Mouse (Mus musculus) gastrocnemius, postnatal 25 days (tissue): ENCODE data around the gene Gm11757. TPM values are rescaled to one million over a fixed set of nuclear protein-coding genes. Genes with fewer than 3 reads are reported as not detected.
"Not testable (repeated sequence)": the region's sequence is repeated elsewhere in the genome, so short reads cannot be mapped to it uniquely, and the experiment has no call there.

Source experiments
- DNase-seq: peaks from one replicate; pipeline ENCODE4 v3.0.0; 2022
- long read RNA-seq, 2 experiments: library from polyadenylated mRNA; stranded (forward); transcript quantifications; one replicate each; pipeline ENCODE4 v2.0.0; 2021
- total RNA-seq, 2 experiments: library from RNA; stranded (reverse); gene quantifications; 1 replicate in 1 of 2; 2 replicates in 1 of 2; pipeline ENCODE4 v1.2.3; 2021

Gm11757 gene
- total RNA-seq: under 1 TPM in 1 of 2 experiments, not detected in 1; 0.33 TPM
- long read RNA-seq, experiment 1: 0 reads
- long read RNA-seq, experiment 2: 0 reads

DNA sequence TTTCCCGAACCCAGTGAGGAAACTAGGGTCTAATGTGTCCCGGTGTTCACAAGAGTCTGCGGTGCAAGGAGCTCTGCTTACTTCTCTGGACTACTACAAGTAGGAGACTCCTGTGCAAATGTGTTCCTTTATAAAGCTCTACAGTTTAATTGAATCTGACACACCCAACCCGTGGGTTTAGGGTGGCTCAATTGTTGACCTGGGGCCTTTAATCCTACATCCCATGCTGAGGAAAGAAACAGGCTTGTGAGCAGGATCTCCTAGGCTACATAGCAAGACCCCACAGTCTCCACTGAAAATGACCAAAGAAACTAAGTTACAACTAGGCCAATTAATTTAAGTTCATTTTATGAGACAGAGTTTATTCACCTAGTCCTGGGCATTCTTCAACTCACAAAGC lies at the start of gene Gm11757:
Gene Gm11757 (minus strand): TSS at position 101 of the 400 bp plus-strand sequence.
- DNase-seq: not testable (repeated sequence)

DNA sequence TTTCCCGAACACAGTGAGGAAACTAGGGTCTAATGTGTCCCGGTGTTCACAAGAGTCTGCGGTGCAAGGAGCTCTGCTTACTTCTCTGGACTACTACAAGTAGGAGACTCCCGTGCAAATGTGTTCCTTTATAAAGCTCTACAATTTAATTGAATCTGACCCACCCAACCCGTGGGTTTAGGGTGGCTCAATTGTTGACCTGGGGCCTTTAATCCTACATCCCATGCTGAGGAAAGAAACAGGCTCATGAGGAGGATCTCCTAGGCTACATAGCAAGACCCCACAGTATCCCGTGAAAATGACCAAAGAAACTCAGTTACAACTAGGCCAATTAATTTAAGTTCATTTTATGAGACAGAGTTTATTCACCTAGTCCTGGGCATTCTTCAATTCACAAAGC lies 29.7 kb upstream of the Gm11757 start, which contains the start of gene Gm11756:
Gene Gm11756 (minus strand): TSS at position 101 of the 400 bp plus-strand sequence.
- DNase-seq: not testable (repeated sequence)

DNA sequence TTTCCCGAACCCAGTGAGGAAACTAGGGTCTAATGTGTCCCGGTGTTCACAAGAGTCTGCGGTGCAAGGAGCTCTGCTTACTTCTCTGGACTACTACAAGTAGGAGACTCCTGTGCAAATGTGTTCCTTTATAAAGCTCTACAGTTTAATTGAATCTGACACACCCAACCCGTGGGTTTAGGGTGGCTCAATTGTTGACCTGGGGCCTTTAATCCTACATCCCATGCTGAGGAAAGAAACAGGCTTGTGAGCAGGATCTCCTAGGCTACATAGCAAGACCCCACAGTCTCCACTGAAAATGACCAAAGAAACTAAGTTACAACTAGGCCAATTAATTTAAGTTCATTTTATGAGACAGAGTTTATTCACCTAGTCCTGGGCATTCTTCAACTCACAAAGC lies 14.9 kb upstream of the Gm11757 start, which contains the start of gene Gm13871:
Gene Gm13871 (minus strand): TSS at position 101 of the 400 bp plus-strand sequence.
- not testable (repeated sequence) for DNase-seq

DNA sequence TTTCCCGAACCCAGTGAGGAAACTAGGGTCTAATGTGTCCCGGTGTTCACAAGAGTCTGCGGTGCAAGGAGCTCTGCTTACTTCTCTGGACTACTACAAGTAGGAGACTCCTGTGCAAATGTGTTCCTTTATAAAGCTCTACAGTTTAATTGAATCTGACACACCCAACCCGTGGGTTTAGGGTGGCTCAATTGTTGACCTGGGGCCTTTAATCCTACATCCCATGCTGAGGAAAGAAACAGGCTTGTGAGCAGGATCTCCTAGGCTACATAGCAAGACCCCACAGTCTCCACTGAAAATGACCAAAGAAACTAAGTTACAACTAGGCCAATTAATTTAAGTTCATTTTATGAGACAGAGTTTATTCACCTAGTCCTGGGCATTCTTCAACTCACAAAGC lies 14.7 kb downstream of the Gm11757 start, which contains the start of gene Gm11758:
Gene Gm11758 (minus strand): TSS at position 101 of the 400 bp plus-strand sequence.
- not testable (repeated sequence) for DNase-seq

Other genes starting within 250 kb of the Gm11757 start
- not detected for gene Gm11239, start 222.8 kb downstream of the Gm11757 start, total RNA-seq
- not detected for gene Gm428, start 207.6 kb downstream of the Gm11757 start, total RNA-seq
- gene Rasef, start 100.1 kb downstream of the Gm11757 start, total RNA-seq: not detected
- not detected for gene Gm11758, start 14.8 kb downstream of the Gm11757 start, total RNA-seq
- under 1 TPM in 1 of 2 experiments, not detected in 1; 0.33 TPM for gene Gm13871, start 14.8 kb upstream of the Gm11757 start, total RNA-seq
- gene Gm11756, start 29.6 kb upstream of the Gm11757 start, total RNA-seq: under 1 TPM in 1 of 2 experiments, not detected in 1; 0.80 TPM
- gene 2310002L09Rik, start 59.7 kb upstream of the Gm11757 start, total RNA-seq: 100 to 1,000 TPM in 1 of 2 experiments, 10 to 100 TPM in 1; 99.0 to 213 TPM
- under 1 TPM; 0.56 to 0.61 TPM for gene Frmd3, start 122.3 kb upstream of the Gm11757 start, total RNA-seq